Mouse (Mus musculus) kidney, embryonic 15.5 days (tissue): ENCODE measurements around the gene Pld2. TPM values are rescaled to one million over a fixed set of nuclear protein-coding genes. Genes with fewer than 3 reads are reported as not detected.
"Not testable (repeated sequence)": the region's sequence is repeated elsewhere in the genome, so short reads cannot be mapped to it uniquely, and the experiment has no call there.

Experiments used
- ATAC-seq: fragments of 200-750 bp; cut with Nextera tagmentation; replicated peaks from 2 replicates; pipeline ENCODE4 v1.8.0; 2017; ENCODE audit warnings: moderate TSS enrichment; ENCODE audit not compliant: low FRiP score
- H3K27ac ChIP-seq: fragments of 300-500 bp; sonication (generic); 2 replicates; pipeline ENCODE4 v1.5.1; 2015; ENCODE audit warnings: mild to moderate bottlenecking, inconsistent platforms
- H3K27me3 ChIP-seq: fragments of 300-500 bp; sonication (generic); 2 replicates; pipeline ENCODE4 v1.6.1; 2015; ENCODE audit warnings: inconsistent platforms
- H3K36me3 ChIP-seq: fragments of 300-500 bp; sonication (generic); 2 replicates; pipeline ENCODE4 v1.6.1; 2015; ENCODE audit warnings: inconsistent platforms
- H3K4me1 ChIP-seq: fragments of 300-500 bp; sonication (generic); 2 replicates; pipeline ENCODE4 v1.6.1; 2015; ENCODE audit warnings: inconsistent platforms
- H3K4me2 ChIP-seq: fragments of 300-500 bp; sonication (generic); 2 replicates; pipeline ENCODE4 v1.6.1; 2015; ENCODE audit warnings: moderate library complexity, mild to moderate bottlenecking, inconsistent platforms
- H3K4me3 ChIP-seq: fragments of 300-500 bp; sonication (generic); replicated peaks from 2 replicates; pipeline ENCODE4 v1.5.1; 2015; ENCODE audit warnings: mild to moderate bottlenecking, inconsistent platforms
- H3K9ac ChIP-seq: fragments of 300-500 bp; sonication (generic); 2 replicates; pipeline ENCODE4 v1.6.1; 2015; ENCODE audit warnings: mild to moderate bottlenecking, inconsistent platforms
- H3K9me3 ChIP-seq: fragments of 300-500 bp; sonication (generic); replicated peaks from 2 replicates; pipeline ENCODE4 v1.6.1; 2016; ENCODE audit warnings: inconsistent platforms
- WGBS: fragments of 180-500 bp; shearing (Covaris S2); methylation state at CpG from one replicate; pipeline ENCODE4 v1.1.7; 2015; ENCODE audit warnings: mixed read lengths; 5-methylcytosine and 5-hydroxymethylcytosine counted together
- polyA plus RNA-seq: library from polyadenylated mRNA; unstranded; fragments of >200 nt; fragmentation: Nextera tagmentation; extraction: Ambion mirVana; gene quantifications from 2 replicates; pipeline ENCODE4 v1.2.1, GENCODE M21; 2015

The Pld2 gene
- polyA plus RNA-seq, 1 experiment from 2014 or later: 8.2 TPM

GRCm38 (mm10) chr11:70531065-70531464 is 8.8 kb upstream of the Pld2 start:
- not testable (repeated sequence) for H3K9ac ChIP-seq, H3K4me3 ChIP-seq, H3K4me2 ChIP-seq, H3K27ac ChIP-seq, H3K9me3 ChIP-seq, H3K4me1 ChIP-seq, ATAC-seq, H3K27me3 ChIP-seq
- WGBS: 80% methylated on average over 2 of the region's 2 CpGs
- peaks cover 35% of the 10 kb centered on the region for H3K36me3 ChIP-seq

GRCm38 (mm10) chr11:70532839-70533238 is 7.0 kb upstream of the Pld2 start, which contains the start of gene Gm40193:
Gm40193 (minus strand) TSS chr11:70532939.
- ATAC-seq: no peak
- H3K9me3 ChIP-seq: no peaks in the 10 kb centered on the region
- no peak within 1 kb of the TSS for H3K4me2 ChIP-seq
- H3K4me3 ChIP-seq: no peak within 1 kb of the TSS
- H3K27me3 ChIP-seq: no peaks in the 10 kb centered on the region
- 82% methylated on average over 6 of the region's 6 CpGs for WGBS
- H3K27ac ChIP-seq: no peak within 1 kb of the TSS
- no peak within 1 kb of the TSS for H3K9ac ChIP-seq
- peaks cover 18% of the 10 kb centered on the region for H3K36me3 ChIP-seq
- H3K4me1 ChIP-seq: no peaks in the 10 kb centered on the region

- H3K9ac ChIP-seq: peak overlapping the region; percentile 70
- peaks cover 3% of the 10 kb centered on the region; the same call in 1 of the 2 replicates for H3K27me3 ChIP-seq
- H3K9me3 ChIP-seq: no peaks in the 10 kb centered on the region
- H3K4me3 ChIP-seq: peak overlapping the region; percentile 72
- peaks cover 12% of the 10 kb centered on the region; the same call in 1 of the 2 replicates for H3K4me1 ChIP-seq
- H3K4me2 ChIP-seq: peak overlapping the region; percentile 94
- no peaks in the 10 kb centered on the region for H3K36me3 ChIP-seq
- H3K27ac ChIP-seq: 0 out of 2 replicates have a peak overlapping the region, but pooled peaks have one; percentile 39
- ATAC-seq: no peak
- WGBS: 15% methylated on average over 9 of the region's 9 CpGs
Measured at GRCm38 (mm10) chr11:70539423-70539822, 441 bp upstream of the Pld2 start.

- 88% methylated on average over 7 of the region's 7 CpGs for WGBS
- Histone ChIP-seq H3K9me3 (no peaks in the 10 kb centered on the region), H3K36me3 (no peaks in the 10 kb centered on the region), H3K27me3 (peaks cover 3% of the 10 kb centered on the region; the same call in 1 of the 2 replicates), H3K4me2 (peak overlapping the region; percentile 94), H3K4me3 (peak overlapping the region; percentile 72), H3K9ac (no peak overlapping the region), H3K27ac (no peak overlapping the region), H3K4me1 (peaks cover 12% of the 10 kb centered on the region; the same call in 1 of the 2 replicates)
- ATAC-seq: no peak
Measured at GRCm38 (mm10) chr11:70540928-70541327, 1.1 kb downstream of the Pld2 start.

- no peak overlapping the region for H3K9ac ChIP-seq
- H3K27me3 ChIP-seq: peaks cover 3% of the 10 kb centered on the region; the same call in 1 of the 2 replicates
- 0 out of 2 replicates have a peak overlapping the region, but pooled peaks have one; percentile 94 for H3K4me2 ChIP-seq
- WGBS: 75% methylated on average over 5 of the region's 5 CpGs
- ATAC-seq: no peak
- peaks cover 12% of the 10 kb centered on the region; the same call in 1 of the 2 replicates for H3K4me1 ChIP-seq
- no peaks in the 10 kb centered on the region for H3K9me3 ChIP-seq
- no peak overlapping the region for H3K4me3 ChIP-seq
- no peaks in the 10 kb centered on the region for H3K36me3 ChIP-seq
- H3K27ac ChIP-seq: no peak overlapping the region
Measured at GRCm38 (mm10) chr11:70541415-70541814, 1.6 kb downstream of the Pld2 start.

- H3K27me3 ChIP-seq: no peaks in the 10 kb centered on the region
- WGBS: 46% methylated on average over 7 of the region's 7 CpGs
- no peak overlapping the region for H3K27ac ChIP-seq
- no peak for ATAC-seq
- no peaks in the 10 kb centered on the region for H3K36me3 ChIP-seq
- no peak overlapping the region for H3K4me2 ChIP-seq
- no peaks in the 10 kb centered on the region for H3K9me3 ChIP-seq
- H3K9ac ChIP-seq: no peak overlapping the region
- no peak overlapping the region for H3K4me3 ChIP-seq
- peaks cover 9% of the 10 kb centered on the region; the same call in 1 of the 2 replicates for H3K4me1 ChIP-seq
Measured at GRCm38 (mm10) chr11:70544496-70544895, 4.6 kb downstream of the Pld2 start.

GRCm38 (mm10) chr11:70551526-70551925 is 11.7 kb downstream of the Pld2 start:
- ATAC-seq: no peak
- H3K9ac ChIP-seq: no peak overlapping the region
- 91% methylated on average over 8 of the region's 8 CpGs for WGBS

GRCm38 (mm10) chr11:70553940-70554339 is 14.1 kb downstream of the Pld2 start:
- Histone ChIP-seq H3K9me3 (no peaks in the 10 kb centered on the region), H3K4me1 (peaks cover 10% of the 10 kb centered on the region), H3K27me3 (no peaks in the 10 kb centered on the region; the same call in 1 of the 2 replicates), H3K4me2 (peak overlapping the region; percentile 15; the same call in 1 of the 2 replicates), H3K4me3 (no peak overlapping the region), H3K27ac (no peak overlapping the region), H3K9ac (no peak overlapping the region), H3K36me3 (no peaks in the 10 kb centered on the region)
- no peak for ATAC-seq
- 9% methylated on average over 7 of the region's 7 CpGs for WGBS

More at GRCm38 (mm10) chr11:70551526-70551925, 11.7 kb downstream of the Pld2 start:
- no peak overlapping the region for H3K27ac ChIP-seq
- H3K9me3 ChIP-seq: no peaks in the 10 kb centered on the region
- peaks cover 10% of the 10 kb centered on the region for H3K4me1 ChIP-seq
- no peaks in the 10 kb centered on the region; the same call in 1 of the 2 replicates for H3K27me3 ChIP-seq
- no peak overlapping the region for H3K4me3 ChIP-seq
- no peak overlapping the region for H3K4me2 ChIP-seq
- H3K36me3 ChIP-seq: no peaks in the 10 kb centered on the region

- no peak for ATAC-seq
- H3K4me2 ChIP-seq: no peak overlapping the region
- no peak overlapping the region for H3K9ac ChIP-seq
- H3K27ac ChIP-seq: no peak overlapping the region
- WGBS: 92% methylated on average over 9 of the region's 9 CpGs
- no peak overlapping the region for H3K4me3 ChIP-seq
- no peaks in the 10 kb centered on the region for H3K36me3 ChIP-seq
- no peaks in the 10 kb centered on the region; the same call in 1 of the 2 replicates for H3K27me3 ChIP-seq
- no peaks in the 10 kb centered on the region for H3K9me3 ChIP-seq
- peaks cover 22% of the 10 kb centered on the region for H3K4me1 ChIP-seq
Measured at GRCm38 (mm10) chr11:70557545-70557944, 17.7 kb downstream of the Pld2 start.

- Histone ChIP-seq H3K4me2 (peak overlapping the region; percentile 90), H3K9me3 (no peaks in the 10 kb centered on the region), H3K4me1 (peaks cover 45% of the 10 kb centered on the region), H3K9ac (peak overlapping the region; percentile 86), H3K27me3 (no peaks in the 10 kb centered on the region), H3K36me3 (peaks cover 3% of the 10 kb centered on the region; the same call in 1 of the 2 replicates), H3K4me3 (peak overlapping the region; percentile 93), H3K27ac (peak overlapping the region; percentile 96)
- 0% methylated on average over 2 of the region's 2 CpGs for WGBS
- ATAC-seq: no peak; the same call in 1 of the 2 replicates
Measured at GRCm38 (mm10) chr11:70561937-70562286, 22.0 kb downstream of the Pld2 start.

GRCm38 (mm10) chr11:70562287-70562994 is 22.6 kb downstream of the Pld2 start, which contains the start of gene Mink1:
Mink1 (plus strand) TSS chr11:70562881.
- Histone ChIP-seq H3K27me3 (no peaks in the 10 kb centered on the region), H3K36me3 (peaks cover 3% of the 10 kb centered on the region; the same call in 1 of the 2 replicates), H3K4me3 (peak within 1 kb of the TSS; percentile 93), H3K9ac (peak within 1 kb of the TSS; percentile 86), H3K27ac (peak within 1 kb of the TSS; percentile 96), H3K4me2 (peak within 1 kb of the TSS; percentile 90), H3K9me3 (no peaks in the 10 kb centered on the region), H3K4me1 (peaks cover 47% of the 10 kb centered on the region)
- under 1% methylated on average over 57 of the region's 57 CpGs for WGBS
- peak; percentile 92 for ATAC-seq

GRCm38 (mm10) chr11:70562995-70563469 is 23.2 kb downstream of the Pld2 start:
- peak overlapping the region; percentile 90 for H3K4me2 ChIP-seq
- no peaks in the 10 kb centered on the region for H3K27me3 ChIP-seq
- H3K4me1 ChIP-seq: peaks cover 47% of the 10 kb centered on the region
- H3K4me3 ChIP-seq: peak overlapping the region; percentile 93
- peak overlapping the region; percentile 86 for H3K9ac ChIP-seq
- H3K36me3 ChIP-seq: peaks cover 6% of the 10 kb centered on the region; the same call in 1 of the 2 replicates
- H3K27ac ChIP-seq: peak overlapping the region; percentile 96
- ATAC-seq: no peak; the same call in 1 of the 2 replicates
- 0% methylated on average over 30 of the region's 31 CpGs for WGBS
- no peaks in the 10 kb centered on the region for H3K9me3 ChIP-seq
